Mouse (Mus musculus) kidney, adult 2 months (tissue): ENCODE results near the gene Grip1.

ENCODE experiments used
- CTCF ChIP-seq: fragments of 200-500 bp; conservative IDR thresholded peaks from 2 replicates; pipeline ENCODE4 v1.5.1; 2011; ENCODE audit warnings: low read depth, mild to moderate bottlenecking, control low read depth, low read length, moderate library complexity, mixed read lengths; ENCODE audit not compliant: insufficient read depth, insufficient read length
- POLR2A ChIP-seq: fragments of 200-500 bp; IDR thresholded peaks from one replicate; pipeline ENCODE4 v1.6.1; 2011; ENCODE audit warnings: low read depth, low read length, control low read depth

- no peak for TF ChIP-seq POLR2A
- TF ChIP-seq CTCF, result no peak
Observed at GRCm38 (mm10) chr10:119808384-119808783, 354.8 kb downstream of the Grip1 start.
